ENCODE assay signal across 10 mouse cellular contexts in the genomic region with DNA sequence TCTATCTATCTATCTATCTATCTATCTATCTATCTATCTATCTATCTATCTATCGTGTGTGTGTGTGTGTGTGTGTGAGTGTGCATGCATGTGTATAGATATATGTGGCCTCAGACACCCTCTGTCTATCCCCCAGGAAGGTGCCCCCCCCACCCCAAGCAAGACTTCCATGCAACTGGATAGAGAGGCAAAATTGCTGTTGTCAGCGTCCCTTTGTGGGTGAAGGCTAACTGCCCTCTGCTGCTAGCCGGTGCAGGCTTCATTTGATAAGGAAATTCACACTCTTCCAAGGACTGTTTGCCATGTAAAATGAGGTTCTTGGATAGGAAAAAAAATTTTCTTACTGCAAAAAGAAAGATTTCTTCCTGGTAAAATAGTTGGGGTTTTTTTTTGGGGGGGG.
DNase-seq lines count a peak whose midpoint lies in the region; ATAC-seq and TF ChIP-seq lines count a peak whose summit lies in the region.
"Had no signal": no experiment of that assay in that cellular context is flagged by ENCODE, and none has a peak within 500 bp of the region (broad histone marks: within the 10 kb centered on the region; RNA-seq: fewer than 3 reads in every experiment).

No protein-coding gene starts in this region.

- peaks cover 17% of the 10 kb centered on the region for H3K4me1 ChIP-seq in embryonic facial prominence, embryonic 13.5 days
- peaks cover 9% of the 10 kb centered on the region for H3K4me1 ChIP-seq in embryonic facial prominence, embryonic 10.5 days
- peaks cover 15% of the 10 kb centered on the region for H3K4me1 ChIP-seq in intestine, embryonic 14.5 days (replicated peaks; ENCODE audit: control insufficient read depth, insufficient read depth, low read length)
- H3K4me1 ChIP-seq in intestine, embryonic 16.5 days (ENCODE audit: control insufficient read depth, insufficient read depth, low read length) = no peaks in the 10 kb centered on the region
- no peaks in the 10 kb centered on the region for H3K4me1 ChIP-seq in stomach, embryonic 15.5 days
- H3K4me1 ChIP-seq in stomach, postnatal 0 days (replicated peaks; ENCODE audit: control insufficient read depth, insufficient read depth) = no peaks in the 10 kb centered on the region
- H3K4me1 ChIP-seq: megakaryocyte, embryonic 14.5 days had no signal

- H3K27ac ChIP-seq in embryonic facial prominence, embryonic 13.5 days = no peak overlapping the region
- H3K27ac ChIP-seq in embryonic facial prominence, embryonic 10.5 days (replicated peaks) = no peak overlapping the region
- peak overlapping the region; percentile 39; the same call in 1 of the 2 replicates for H3K27ac ChIP-seq in intestine, embryonic 14.5 days (ENCODE audit: low read depth)
- H3K27ac ChIP-seq in intestine, embryonic 16.5 days (ENCODE audit: low read length) = no peak overlapping the region
- no peak overlapping the region for H3K27ac ChIP-seq in stomach, embryonic 15.5 days
- no peak overlapping the region for H3K27ac ChIP-seq in stomach, postnatal 0 days (replicated peaks)
- H3K27ac ChIP-seq: layer of hippocampus, adult 2 months had no signal

- peak overlapping the region; percentile 26 for H3K4me2 ChIP-seq in embryonic facial prominence, embryonic 13.5 days
- H3K4me2 ChIP-seq in intestine, embryonic 14.5 days (ENCODE audit: low read length) = 0 out of 2 replicates have a peak overlapping the region, but pooled peaks have one; percentile 1
- H3K4me2 ChIP-seq in intestine, embryonic 16.5 days (ENCODE audit: low read depth, low read length) = no peak overlapping the region
- H3K4me2 ChIP-seq in stomach, embryonic 15.5 days = peak overlapping the region; percentile 30; the same call in 1 of the 2 replicates
- no peak overlapping the region for H3K4me2 ChIP-seq in stomach, postnatal 0 days (replicated peaks; ENCODE audit: low read depth)

- H3K36me3 ChIP-seq in embryonic facial prominence, embryonic 13.5 days = no peaks in the 10 kb centered on the region
- H3K36me3 ChIP-seq in embryonic facial prominence, embryonic 10.5 days (replicated peaks) = no peaks in the 10 kb centered on the region
- H3K36me3 ChIP-seq in intestine, embryonic 14.5 days (ENCODE audit: control insufficient read depth, insufficient read depth, low read length) = no peaks in the 10 kb centered on the region
- no peaks in the 10 kb centered on the region for H3K36me3 ChIP-seq in intestine, embryonic 16.5 days (ENCODE audit: control insufficient read depth, insufficient read depth, low read length)
- H3K36me3 ChIP-seq in stomach, embryonic 15.5 days = no peaks in the 10 kb centered on the region
- H3K36me3 ChIP-seq in stomach, postnatal 0 days (ENCODE audit: control insufficient read depth, insufficient read depth, low read length) = no peaks in the 10 kb centered on the region

- TF ChIP-seq EP300 in stomach, postnatal 0 days (optimal IDR thresholded peaks at IDR 0.05) = no peak

- TF ChIP-seq CTCF in stomach, postnatal 0 days (IDR thresholded peaks at IDR 0.05; ENCODE audit: low read depth) = no peak

- WGBS in embryonic facial prominence, embryonic 13.5 days = 42% methylated on average over 3 of the region's 3 CpGs
- WGBS in embryonic facial prominence, embryonic 10.5 days = 52% methylated on average over 3 of the region's 3 CpGs
- 46% methylated on average over 3 of the region's 3 CpGs for WGBS in intestine, embryonic 14.5 days
- 33% methylated on average over 3 of the region's 3 CpGs for WGBS in intestine, embryonic 16.5 days
- 38% methylated on average over 3 of the region's 3 CpGs for WGBS in stomach, embryonic 15.5 days
- WGBS in stomach, postnatal 0 days = 40% methylated on average over 3 of the region's 3 CpGs

- no peaks in the 10 kb centered on the region for H3K9me3 ChIP-seq in embryonic facial prominence, embryonic 13.5 days
- no peaks in the 10 kb centered on the region for H3K9me3 ChIP-seq in embryonic facial prominence, embryonic 10.5 days
- no peaks in the 10 kb centered on the region for H3K9me3 ChIP-seq in intestine, embryonic 14.5 days (ENCODE audit: control insufficient read depth, low read length)
- H3K9me3 ChIP-seq in intestine, embryonic 16.5 days (ENCODE audit: control insufficient read depth, low read length) = no peaks in the 10 kb centered on the region
- no peaks in the 10 kb centered on the region for H3K9me3 ChIP-seq in stomach, embryonic 15.5 days
- no peaks in the 10 kb centered on the region for H3K9me3 ChIP-seq in stomach, postnatal 0 days (ENCODE audit: control insufficient read depth, low read length)
- H3K9me3 ChIP-seq: megakaryocyte, embryonic 14.5 days had no signal

- peaks cover 21% of the 10 kb centered on the region for H3K27me3 ChIP-seq in embryonic facial prominence, embryonic 13.5 days
- H3K27me3 ChIP-seq in embryonic facial prominence, embryonic 10.5 days (replicated peaks; ENCODE audit: low read depth, poor library complexity, severe bottlenecking) = peaks cover 69% of the 10 kb centered on the region
- no peaks in the 10 kb centered on the region for H3K27me3 ChIP-seq in intestine, embryonic 14.5 days (replicated peaks; ENCODE audit: control insufficient read depth, insufficient read depth, low read length)
- no peaks in the 10 kb centered on the region for H3K27me3 ChIP-seq in intestine, embryonic 16.5 days (replicated peaks; ENCODE audit: control insufficient read depth, insufficient read depth, low read length)
- peaks cover 8% of the 10 kb centered on the region for H3K27me3 ChIP-seq in stomach, embryonic 15.5 days (replicated peaks)
- H3K27me3 ChIP-seq in stomach, postnatal 0 days (ENCODE audit: control insufficient read depth, insufficient read depth, low read length) = no peaks in the 10 kb centered on the region

- no peak overlapping the region for H3K4me3 ChIP-seq in embryonic facial prominence, embryonic 13.5 days
- no peak overlapping the region for H3K4me3 ChIP-seq in embryonic facial prominence, embryonic 10.5 days
- H3K4me3 ChIP-seq in intestine, embryonic 14.5 days (ENCODE audit: low read depth, low read length) = no peak overlapping the region
- H3K4me3 ChIP-seq in intestine, embryonic 16.5 days (ENCODE audit: low read length) = no peak overlapping the region
- H3K4me3 ChIP-seq in stomach, embryonic 15.5 days (replicated peaks) = no peak overlapping the region
- no peak overlapping the region for H3K4me3 ChIP-seq in stomach, postnatal 0 days (ENCODE audit: low read depth, low read length)
- H3K4me3 ChIP-seq: layer of hippocampus, adult 2 months; megakaryocyte, embryonic 14.5 days had no signal

- H3K9ac ChIP-seq in embryonic facial prominence, embryonic 13.5 days = no peak overlapping the region
- H3K9ac ChIP-seq in intestine, embryonic 14.5 days (ENCODE audit: low read length) = no peak overlapping the region
- H3K9ac ChIP-seq in intestine, embryonic 16.5 days (ENCODE audit: low read depth, low read length) = no peak overlapping the region
- no peak overlapping the region for H3K9ac ChIP-seq in stomach, embryonic 15.5 days
- no peak overlapping the region for H3K9ac ChIP-seq in stomach, postnatal 0 days (ENCODE audit: low read length)

- no peak for DNase-seq in embryonic facial prominence, embryonic 10.5 days (ENCODE audit: low spot score)
- no peak for DNase-seq in intestine, embryonic 14.5 days (ENCODE audit: low spot score)
- no peak for DNase-seq in stomach, postnatal 0 days (ENCODE audit: low spot score)
- no peak for DNase-seq in MN1 (ENCODE audit: low spot score)
- no peak for DNase-seq in T-cell, adult 2 months (ENCODE audit: low spot score)

- ATAC-seq in embryonic facial prominence, embryonic 13.5 days (ENCODE audit: insufficient number of reproducible peaks, insufficient read depth, low FRiP score, low TSS enrichment, low read depth) = no peak
- no peak for ATAC-seq in intestine, embryonic 14.5 days (replicated peaks; ENCODE audit: low FRiP score, low TSS enrichment, low read depth)
- ATAC-seq in intestine, embryonic 16.5 days = no peak
- ATAC-seq in stomach, embryonic 15.5 days (ENCODE audit: insufficient read depth, low FRiP score, low read depth) = no peak
- ATAC-seq in stomach, postnatal 0 days (ENCODE audit: low FRiP score, low TSS enrichment) = no peak

Comparison
In these comparisons a context has a peak if more than half of its experiments do, and no peak if none do; other contexts are left out.
1. H3K4me2 ChIP-seq: peak in embryonic facial prominence, embryonic 13.5 days (single experiment), intestine, embryonic 14.5 days (single experiment) and stomach, embryonic 15.5 days (single experiment); none in intestine, embryonic 16.5 days (single experiment) and stomach, postnatal 0 days (single experiment).